Mouse (Mus musculus) layer of hippocampus, adult 2 months (tissue): ENCODE measurements at regions not wholly inside any gene's neighbourhood (a gene's known extent, or its start where the extent isn't known, plus 50 kb on each side); places are given as distances from the start of the nearest gene placed in this dataset.

Experiments used
- DNase-seq, 2 experiments: peaks; one replicate each; pipeline ENCODE4 v3.0.0; 2022; ENCODE audit warnings: low spot score in 2 of 2
- H3K27ac ChIP-seq: fragments of 200-600 bp; 2 replicates; pipeline ENCODE4 v1.8.1; 2022
- H3K4me3 ChIP-seq: fragments of 200-600 bp; 2 replicates; pipeline ENCODE4 v1.8.1; 2022; ENCODE audit warnings: mild to moderate bottlenecking
- CTCF ChIP-seq: fragments of 200-600 bp; conservative IDR thresholded peaks from 2 replicates; pipeline ENCODE4 v1.8.1; 2022; ENCODE audit warnings: antibody characterized with exemption, mild to moderate bottlenecking, moderate library complexity

- Histone ChIP-seq H3K4me3 (no peak overlapping the region), H3K27ac (no peak overlapping the region)
- TF ChIP-seq CTCF: no peak
- DNase-seq: no peak
Observed at GRCm38 (mm10) chr10:19529655-19530054, 62.1 kb upstream of the Ifngr1 start.

- Histone ChIP-seq H3K4me3 (no peak overlapping the region), H3K27ac (no peak overlapping the region)
- no peak for TF ChIP-seq CTCF
- DNase-seq: no peak
Observed at GRCm38 (mm10) chr10:19530056-19530455, 61.7 kb upstream of the Ifngr1 start.

- no peak overlapping the region for H3K27ac ChIP-seq
- TF ChIP-seq CTCF: no peak
- no peak overlapping the region for H3K4me3 ChIP-seq
- no peak for DNase-seq
Observed at GRCm38 (mm10) chr10:19531452-19531851, 60.3 kb upstream of the Ifngr1 start.

- no peak for DNase-seq
- Histone ChIP-seq H3K27ac (no peak overlapping the region), H3K4me3 (no peak overlapping the region)
- TF ChIP-seq CTCF: no peak
Observed at GRCm38 (mm10) chr10:19532790-19533189, 59.0 kb upstream of the Ifngr1 start.

- no peak overlapping the region for H3K27ac ChIP-seq
- TF ChIP-seq CTCF: no peak
- H3K4me3 ChIP-seq: no peak overlapping the region
- DNase-seq: no peak
Observed at GRCm38 (mm10) chr10:19533846-19534245, 57.9 kb upstream of the Ifngr1 start.
